In genomic region chr11:111202780-111203179, GRCm38 (mm10) we compare ENCODE assay signal across 19 mouse cellular contexts.
"Had no signal": no experiment of that assay in that cellular context is flagged by ENCODE, and none has a peak within 500 bp of the region (broad histone marks: within the 10 kb centered on the region; RNA-seq: fewer than 3 reads in every experiment).

No protein-coding gene starts in this region.

- ATAC-seq: hindbrain, embryonic 16.5 days; inflammation-experienced regulatory T-cells, adult 6 months; intestine, embryonic 15.5 days had no signal

- DNase-seq: gastrocnemius, adult 2 months; gastrocnemius, postnatal 10 days; gastrocnemius, postnatal 25 days; heart, adult 11 months; heart, adult 2 months; heart, postnatal 10 days; heart, postnatal 4 days; kidney, adult 11 months; kidney, adult 2 months; kidney, adult 9 months; kidney, postnatal 14 days; kidney, postnatal 36 days; layer of hippocampus, adult 9-11 months; layer of hippocampus, postnatal 36 days; liver; liver, embryonic 13.5 days had no signal
